ENCODE assay signal across 8 mouse cellular contexts in genomic region chr16:50732082-50733006, GRCm38 (mm10).
DNase-seq lines count a peak whose midpoint lies in the region; ATAC-seq lines count a peak whose summit lies in the region.

No protein-coding gene starts in this region.

- DNase-seq in MN1 (ENCODE audit: low spot score) = peak; percentile 92
- peak; percentile 82 for DNase-seq in cerebellum, adult 9-11 months
- peak; percentile 76 to 91 for DNase-seq in frontal cortex, adult 2 months (ENCODE audit: extremely low spot score in 1 of 2, low spot score in 1 of 2)
- peak; percentile 91 for DNase-seq in hindbrain, embryonic 11.5 days (ENCODE audit: low spot score)
- DNase-seq in layer of hippocampus, postnatal 14 days (ENCODE audit: low spot score in 2 of 2) = peak; percentile 76 to 84
- peak; percentile 94 for DNase-seq in lung, postnatal 14 days
- peak; percentile 81 for DNase-seq in retina, adult 2 months (ENCODE audit: low read depth, low spot score)
- peak; percentile 93 to 94 for DNase-seq in thymus, postnatal 36 days

- no peaks in the 10 kb centered on the region for H3K4me1 ChIP-seq in hindbrain, embryonic 11.5 days (replicated peaks; ENCODE audit: control insufficient read depth, insufficient read depth, low read length)

- H3K4me3 ChIP-seq in hindbrain, embryonic 11.5 days (ENCODE audit: low read depth, low read length) = peak overlapping the region; percentile 63

- H3K27me3 ChIP-seq in hindbrain, embryonic 11.5 days (ENCODE audit: control insufficient read depth, insufficient read depth, low read length) = no peaks in the 10 kb centered on the region

- H3K9me3 ChIP-seq in hindbrain, embryonic 11.5 days (ENCODE audit: control insufficient read depth, low read length) = no peaks in the 10 kb centered on the region

- WGBS in hindbrain, embryonic 11.5 days = under 1% methylated on average over 58 of the region's 58 CpGs

- H3K27ac ChIP-seq in hindbrain, embryonic 11.5 days (ENCODE audit: low read depth, low read length) = no peak overlapping the region

- ATAC-seq in hindbrain, embryonic 11.5 days (ENCODE audit: low FRiP score) = peak; percentile 96

- no peaks in the 10 kb centered on the region for H3K36me3 ChIP-seq in hindbrain, embryonic 11.5 days (ENCODE audit: control insufficient read depth, insufficient read depth, low read length)

- H3K9ac ChIP-seq in hindbrain, embryonic 11.5 days (ENCODE audit: low read depth, low read length) = peak overlapping the region; percentile 61

- peak overlapping the region; percentile 57 for H3K4me2 ChIP-seq in hindbrain, embryonic 11.5 days (replicated peaks; ENCODE audit: low read depth, low read length)
